Mouse (Mus musculus) adrenal gland, postnatal 36 days (tissue): Measurements from ENCODE around the gene Tsc2. TPM values are rescaled to one million over a fixed set of nuclear protein-coding genes. Genes with fewer than 3 reads are reported as not detected.

Experiments
- DNase-seq, 2 experiments: peaks; one replicate each; pipeline ENCODE4 v3.0.0; 2021; ENCODE audit warnings: mixed read lengths in 1 of 2
- total RNA-seq, 2 experiments: library from RNA; stranded (reverse); gene quantifications; 2 replicates each; pipeline ENCODE4 v1.2.3; 2021

The Tsc2 gene
- total RNA-seq, 2 experiments from 2014 or later: 79.2 to 103 TPM

GRCm38 (mm10) chr17:24610711-24611110 is 21.7 kb downstream of the Tsc2 start:
- no peak for DNase-seq

GRCm38 (mm10) chr17:24608874-24609273 is 23.6 kb downstream of the Tsc2 start:
- no peak for DNase-seq

DNA sequence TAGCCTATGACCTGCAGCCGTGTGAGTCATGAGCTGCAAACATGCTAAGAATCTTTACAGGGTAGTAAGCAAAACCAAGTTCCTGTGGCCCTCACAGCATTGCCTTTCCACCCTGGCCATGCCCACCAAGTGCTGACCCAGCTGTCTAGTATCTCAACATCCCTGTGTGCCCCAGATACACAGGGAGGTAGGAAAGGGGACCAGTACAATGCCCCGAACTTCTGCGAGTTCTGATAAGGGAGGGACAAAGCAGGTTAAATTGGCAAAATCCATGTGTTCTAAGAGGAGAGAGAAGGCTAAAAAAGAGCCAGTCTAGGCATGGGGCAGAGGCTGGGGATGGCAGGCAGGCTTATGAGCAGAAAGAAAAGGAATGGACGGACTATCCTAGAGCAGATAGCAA is 24.1 kb downstream of the Tsc2 start:
- DNase-seq: no peak

- no peak for DNase-seq
These were observed 27.9 kb downstream of the Tsc2 start for GRCm38 (mm10) chr17:24604557-24604956.

- DNase-seq: no peak
These were observed 28.5 kb downstream of the Tsc2 start for GRCm38 (mm10) chr17:24603961-24604360.

- no peak for DNase-seq
These were observed 31.9 kb downstream of the Tsc2 start for GRCm38 (mm10) chr17:24600502-24600901.

DNA sequence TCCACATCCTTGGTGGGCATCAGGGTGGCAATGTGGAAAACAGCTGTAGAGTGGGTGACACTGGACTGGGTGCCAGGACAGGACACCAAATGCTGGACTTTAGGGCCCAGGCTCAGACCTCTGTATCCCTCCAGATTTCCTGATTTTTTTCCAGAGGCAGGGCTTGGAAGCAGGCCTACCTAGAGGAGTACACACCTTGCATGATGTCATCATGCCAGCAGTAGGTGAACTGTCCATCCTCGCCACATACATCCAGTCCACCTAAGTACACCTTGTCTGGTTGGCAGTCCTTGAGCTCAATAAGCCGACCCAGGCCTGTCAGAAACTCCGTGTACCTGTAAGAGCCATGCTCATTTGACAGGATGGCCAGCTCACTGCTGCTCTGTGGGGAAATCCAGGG is 34.4 kb downstream of the Tsc2 start:
- DNase-seq: no peak

GRCm38 (mm10) chr17:24596471-24597183 is 35.8 kb downstream of the Tsc2 start:
- no peak for DNase-seq

- no peak for DNase-seq
These were observed 36.4 kb downstream of the Tsc2 start for GRCm38 (mm10) chr17:24596073-24596466.

- DNase-seq: peak; percentile 18 to 35
These were observed 37.0 kb downstream of the Tsc2 start for GRCm38 (mm10) chr17:24595126-24596072.

DNA sequence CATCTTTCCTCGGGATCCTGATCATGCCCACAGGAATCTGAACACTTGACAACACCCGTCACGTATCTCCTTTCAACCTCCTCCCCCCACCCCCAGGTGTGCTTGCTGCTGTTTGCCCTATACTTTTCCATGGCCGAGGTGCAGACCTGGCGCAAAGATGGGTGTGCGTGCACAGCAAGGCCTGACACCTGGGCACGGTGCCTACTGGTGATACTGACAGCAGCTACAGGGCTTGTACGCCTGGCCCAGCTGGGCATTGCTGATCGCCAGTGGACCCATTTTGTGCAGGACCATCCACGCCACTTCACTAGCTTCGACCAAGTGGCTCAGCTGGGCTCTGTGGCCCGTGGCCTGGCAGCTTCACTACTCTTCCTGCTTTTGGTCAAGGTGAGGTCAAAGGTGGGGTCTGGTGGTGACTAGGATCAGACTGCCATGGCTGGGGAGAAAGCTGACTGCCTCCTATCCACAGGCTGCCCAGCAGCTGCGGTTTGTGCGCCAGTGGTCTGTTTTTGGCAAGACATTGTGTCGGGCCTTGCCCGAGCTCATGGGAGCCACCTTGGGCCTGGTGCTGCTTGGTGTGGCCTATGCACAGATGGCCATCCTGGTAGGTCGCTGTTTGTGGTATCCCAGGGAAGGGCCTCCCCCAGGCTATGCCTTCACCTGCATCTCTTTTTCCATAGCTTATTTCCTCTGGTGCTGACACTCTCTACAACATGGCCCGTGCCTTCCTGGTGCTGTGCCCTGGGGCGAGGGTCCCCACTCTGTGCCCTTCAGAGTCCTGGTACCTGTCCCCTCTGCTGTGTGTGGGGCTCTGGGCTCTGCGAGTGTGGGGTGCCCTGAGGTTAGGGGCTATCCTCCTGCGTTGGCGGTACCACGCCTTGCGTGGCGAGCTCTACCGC is 38.2 kb downstream of the Tsc2 start:
- no peak for DNase-seq

GRCm38 (mm10) chr17:24593248-24593647 is 39.2 kb downstream of the Tsc2 start:
- no peak for DNase-seq

- DNase-seq: no peak
These were observed 40.7 kb downstream of the Tsc2 start for GRCm38 (mm10) chr17:24591695-24592094.

- DNase-seq: no peak
These were observed 41.5 kb downstream of the Tsc2 start for GRCm38 (mm10) chr17:24590943-24591342.

DNA sequence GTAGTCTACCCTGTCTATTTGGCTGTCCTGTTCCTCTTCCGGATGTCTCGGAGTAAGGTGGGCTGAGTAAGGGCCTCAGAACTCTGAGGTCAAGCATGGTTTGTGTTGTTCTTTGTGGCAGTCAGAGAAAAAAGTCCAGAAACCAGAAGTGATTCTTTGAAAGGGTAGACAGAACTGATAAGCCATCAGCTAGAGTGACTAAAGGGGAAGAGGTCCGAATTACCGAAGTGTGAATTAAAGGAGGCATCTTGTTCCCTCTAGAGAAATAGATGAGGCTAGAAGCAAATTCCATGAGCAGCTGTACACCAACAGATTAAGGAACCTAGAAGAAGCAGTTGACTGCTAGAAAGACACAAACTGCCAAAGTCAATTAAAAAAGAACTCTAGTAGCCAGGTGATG is 45.9 kb downstream of the Tsc2 start:
- no peak for DNase-seq

GRCm38 (mm10) chr17:24584520-24584919 is 47.9 kb downstream of the Tsc2 start:
- DNase-seq: no peak

DNA sequence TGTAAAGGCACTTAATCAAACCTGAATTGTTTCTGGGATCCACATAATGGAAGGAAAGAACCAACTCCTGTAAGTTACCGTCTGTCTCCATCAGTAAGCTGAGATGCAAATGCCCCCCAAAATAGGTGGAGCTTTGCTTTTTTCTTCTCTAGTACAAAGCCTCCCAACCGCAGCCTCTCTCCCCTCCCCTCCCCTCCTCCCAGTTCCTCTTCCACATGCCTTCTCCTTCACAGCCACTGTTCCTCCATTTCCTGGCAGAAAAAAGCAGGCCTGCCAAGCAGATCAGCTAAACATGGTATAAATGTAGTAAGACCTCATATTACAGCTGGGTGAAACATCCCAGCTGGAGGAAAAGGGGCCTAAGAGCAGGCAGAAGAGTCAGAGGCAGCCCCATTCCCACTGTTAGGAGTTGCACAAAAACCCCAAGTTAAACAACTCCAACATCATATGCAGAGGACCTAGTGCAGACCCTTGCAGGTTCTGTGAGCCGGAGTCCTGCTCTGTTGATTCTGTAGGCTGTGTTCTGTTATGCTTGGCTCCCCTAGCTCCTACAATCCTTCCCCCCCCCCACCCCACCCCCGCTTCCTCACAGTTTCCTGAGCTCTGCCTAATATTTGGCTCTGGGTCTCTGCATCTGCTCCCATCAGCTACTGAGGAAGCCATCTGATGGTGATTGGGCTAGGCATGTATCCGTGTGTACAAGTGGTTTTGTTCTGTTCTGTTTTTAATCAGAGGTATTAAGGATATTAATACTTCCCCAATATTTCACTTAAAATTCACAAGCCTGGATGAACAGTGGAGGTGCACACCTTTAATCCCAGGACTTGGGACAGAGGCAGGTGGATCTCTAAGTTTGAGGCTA is 48.6 kb downstream of the Tsc2 start:
- no peak for DNase-seq

DNA sequence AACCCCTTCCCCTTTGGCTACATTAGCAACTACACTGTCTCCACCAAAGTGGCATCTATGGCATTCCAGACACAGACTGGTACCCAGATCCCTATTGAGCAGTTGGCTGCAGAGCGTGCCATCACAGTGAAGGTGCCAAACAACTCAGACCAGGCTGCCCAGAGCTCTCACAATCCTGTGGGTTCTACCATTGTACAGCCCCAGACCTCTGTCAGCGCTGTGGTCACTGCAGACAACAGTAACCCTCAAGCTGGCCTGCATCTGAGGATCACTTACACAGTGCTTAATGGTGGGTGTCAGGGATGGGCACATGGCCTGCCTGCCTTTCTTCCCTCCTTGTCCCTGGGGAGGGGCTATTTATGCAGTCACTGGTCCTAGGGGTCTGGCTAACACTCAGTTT is 52.1 kb downstream of the Tsc2 start:
- DNase-seq: no peak

DNA sequence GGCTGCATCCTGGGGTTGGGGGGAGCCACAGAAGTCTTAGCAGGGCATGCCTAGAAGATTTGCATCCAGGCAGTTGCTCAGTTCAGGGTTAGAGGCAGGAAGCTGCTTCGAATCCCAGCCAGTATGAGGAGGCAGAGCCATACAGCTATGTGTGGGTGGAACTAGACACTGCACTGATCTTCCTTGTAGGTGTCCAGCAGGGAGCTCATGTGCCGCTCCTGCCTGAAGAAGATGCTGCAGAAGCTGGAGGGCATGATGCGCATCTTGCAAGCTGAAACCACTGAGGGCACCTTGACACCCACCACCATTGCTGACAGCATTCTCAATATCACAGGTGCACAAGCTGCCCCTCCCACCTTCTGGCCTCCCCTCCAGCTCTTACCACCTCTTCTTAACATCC is 52.9 kb downstream of the Tsc2 start:
- DNase-seq: no peak

- DNase-seq: no peak
These were observed 58.6 kb downstream of the Tsc2 start for GRCm38 (mm10) chr17:24573811-24574210.

- DNase-seq: no peak
These were observed 59.7 kb downstream of the Tsc2 start for GRCm38 (mm10) chr17:24572651-24573245.
